Mouse (Mus musculus) intestine, postnatal 0 days (tissue): ENCODE measurements around the gene Capn3. TPM values are rescaled to one million over a fixed set of nuclear protein-coding genes. Genes with fewer than 3 reads are reported as not detected.

Experiments used
- ATAC-seq: fragments of 200-750 bp; cut with Nextera tagmentation; 2 replicates; pipeline ENCODE4 v1.8.0; 2017; ENCODE audit warnings: mild to moderate bottlenecking, moderate TSS enrichment, moderate library complexity
- H3K27ac ChIP-seq: fragments of 300-500 bp; sonication (generic); 2 replicates; pipeline ENCODE4 v1.5.1; 2014; ENCODE audit warnings: mild to moderate bottlenecking, low read depth, low read length, moderate library complexity
- H3K27me3 ChIP-seq: fragments of 300-500 bp; sonication (generic); replicated peaks from 2 replicates; pipeline ENCODE4 v1.6.1; 2014; ENCODE audit warnings: low read length, mixed read lengths; ENCODE audit not compliant: control insufficient read depth, insufficient read depth
- H3K36me3 ChIP-seq: fragments of 300-500 bp; sonication (generic); 2 replicates; pipeline ENCODE4 v1.6.1; 2014; ENCODE audit warnings: mild to moderate bottlenecking, moderate library complexity; ENCODE audit not compliant: control insufficient read depth, insufficient read depth
- H3K4me1 ChIP-seq: fragments of 300-500 bp; sonication (generic); replicated peaks from 2 replicates; pipeline ENCODE4 v1.6.1; 2014; ENCODE audit warnings: antibody characterized with exemption, low read length, mixed read lengths; ENCODE audit not compliant: control insufficient read depth, insufficient read depth
- H3K4me2 ChIP-seq: fragments of 300-500 bp; sonication (generic); replicated peaks from 2 replicates; pipeline ENCODE4 v1.6.1; 2014; ENCODE audit warnings: low read depth, mild to moderate bottlenecking, moderate library complexity
- H3K4me3 ChIP-seq: fragments of 300-500 bp; sonication (generic); 2 replicates; pipeline ENCODE4 v1.5.1; 2014; ENCODE audit warnings: low read depth, low read length
- H3K9ac ChIP-seq: fragments of 300-500 bp; sonication (generic); 2 replicates; pipeline ENCODE4 v1.6.1; 2014; ENCODE audit warnings: mild to moderate bottlenecking, low read depth, low read length
- H3K9me3 ChIP-seq: fragments of 300-500 bp; sonication (generic); 2 replicates; pipeline ENCODE4 v1.6.1; 2016; ENCODE audit warnings: mixed run types; ENCODE audit not compliant: control insufficient read depth
- CTCF ChIP-seq: sonication (generic); IDR thresholded peaks from 2 replicates; pipeline ENCODE4 v1.5.1; 2016; ENCODE audit warnings: low read depth, mild to moderate bottlenecking, control low read depth, antibody characterized with exemption, moderate library complexity
- WGBS: fragments of 180-500 bp; shearing (Covaris S2); extraction: QIAGEN DNeasy Blood & Tissue Kit; methylation state at CpG from one replicate; pipeline ENCODE4 v1.1.7; 2014; 5-methylcytosine and 5-hydroxymethylcytosine counted together
- polyA plus RNA-seq: library from polyadenylated mRNA; unstranded; fragments of >200 nt; fragmentation: Nextera tagmentation; extraction: Ambion mirVana; gene quantifications from 2 replicates; pipeline ENCODE4 v1.2.1, GENCODE M21; 2015

The Capn3 gene
- polyA plus RNA-seq, 1 experiment from 2014 or later, result 0.55 TPM

GRCm38 (mm10) chr2:120539333-120539732 is 83.5 kb downstream of the Capn3 start:
- no peak overlapping the region for H3K4me3 ChIP-seq

GRCm38 (mm10) chr2:120539778-120540208 is 84.0 kb downstream of the Capn3 start:
- Histone ChIP-seq H3K4me3 (no peak overlapping the region), H3K4me1 (0 out of 2 replicates have a peak, but pooled peaks cover 2% of the 10 kb centered on the region), H3K27ac (no peak overlapping the region), H3K4me2 (peak overlapping the region; percentile 13; the same call in 1 of the 2 replicates), H3K27me3 (no peaks in the 10 kb centered on the region), H3K9me3 (no peaks in the 10 kb centered on the region), H3K36me3 (peaks cover 7% of the 10 kb centered on the region), H3K9ac (no peak overlapping the region)
- WGBS, result 28% methylated on average over 1 of the region's 1 CpGs
- no peak for TF ChIP-seq CTCF
- peak; percentile 49; the same call in 1 of the 2 replicates for ATAC-seq

More at GRCm38 (mm10) chr2:120539333-120539732, 83.5 kb downstream of the Capn3 start:
- no peak for TF ChIP-seq CTCF
- peaks cover 12% of the 10 kb centered on the region for H3K36me3 ChIP-seq
- H3K9ac ChIP-seq, result no peak overlapping the region
- 71% methylated on average over 3 of the region's 3 CpGs for WGBS
- 0 out of 2 replicates have a peak, but pooled peaks cover 2% of the 10 kb centered on the region for H3K4me1 ChIP-seq
- ATAC-seq, result no peak
- no peaks in the 10 kb centered on the region for H3K9me3 ChIP-seq
- no peaks in the 10 kb centered on the region for H3K27me3 ChIP-seq
- 0 out of 2 replicates have a peak overlapping the region, but pooled peaks have one; percentile 16 for H3K27ac ChIP-seq
- peak overlapping the region; percentile 13 for H3K4me2 ChIP-seq

- peaks cover 20% of the 10 kb centered on the region for H3K36me3 ChIP-seq
- H3K4me3 ChIP-seq, result no peak overlapping the region
- 97% methylated on average over 2 of the region's 2 CpGs for WGBS
- no peaks in the 10 kb centered on the region for H3K27me3 ChIP-seq
- H3K4me2 ChIP-seq, result no peak overlapping the region
- no peak overlapping the region for H3K27ac ChIP-seq
- no peak overlapping the region for H3K9ac ChIP-seq
- H3K9me3 ChIP-seq, result no peaks in the 10 kb centered on the region
- H3K4me1 ChIP-seq, result 0 out of 2 replicates have a peak, but pooled peaks cover 2% of the 10 kb centered on the region
- no peak for ATAC-seq
- TF ChIP-seq CTCF, result no peak
Observed at GRCm38 (mm10) chr2:120544732-120545131, 88.9 kb downstream of the Capn3 start.

Other genes with a start within 250 kb of the Capn3 start
- 0.08 and 0.14 TPM in 2 replicates for gene Pla2g4e, start 210.7 kb upstream of the Capn3 start, polyA plus RNA-seq
- gene Pla2g4d, start 166.8 kb upstream of the Capn3 start, polyA plus RNA-seq, result 0.17 and 0.20 TPM in 2 replicates
- 1.8 and 2.8 TPM in 2 replicates for gene Pla2g4f, start 141.9 kb upstream of the Capn3 start, polyA plus RNA-seq
- gene Vps39, start 102.9 kb upstream of the Capn3 start, polyA plus RNA-seq, result 12.8 and 14.0 TPM in 2 replicates
- gene Ganc, start 52.1 kb upstream of the Capn3 start, polyA plus RNA-seq, result 9.0 and 11.1 TPM in 2 replicates
- 8.0 and 8.8 TPM in 2 replicates for gene Tmem87a, start 51.9 kb upstream of the Capn3 start, polyA plus RNA-seq
- gene Zfp106, start 107.8 kb downstream of the Capn3 start, polyA plus RNA-seq, result 24.8 and 27.0 TPM in 2 replicates
- 39.0 and 43.0 TPM in 2 replicates for gene Snap23, start 111.7 kb downstream of the Capn3 start, polyA plus RNA-seq
- gene Haus2, start 153.4 kb downstream of the Capn3 start, polyA plus RNA-seq, result 11.1 and 11.6 TPM in 2 replicates
- gene Lrrc57, start 153.5 kb downstream of the Capn3 start, polyA plus RNA-seq, result 23.6 and 24.7 TPM in 2 replicates
- gene Stard9, start 173.1 kb downstream of the Capn3 start, polyA plus RNA-seq, result 1.6 and 2.4 TPM in 2 replicates